Mouse (Mus musculus) spleen, adult 12 weeks (tissue): ENCODE data around the gene Pdzrn3.

ENCODE experiments used
- DNase-seq: peaks from one replicate; pipeline ENCODE4 v3.0.0; 2022; ENCODE audit warnings: low spot score

Pdzrn3 gene

GRCm38 (mm10) chr6:101327196-101327595, 50.5 kb downstream of the Pdzrn3 start:
- no peak for DNase-seq

GRCm38 (mm10) chr6:101325842-101326639, 51.7 kb downstream of the Pdzrn3 start:
- no peak for DNase-seq

GRCm38 (mm10) chr6:101322580-101322979, 55.1 kb downstream of the Pdzrn3 start:
- no peak for DNase-seq

- no peak for DNase-seq
Measured at GRCm38 (mm10) chr6:101320386-101320785, 57.3 kb downstream of the Pdzrn3 start.

- no peak for DNase-seq
Measured at GRCm38 (mm10) chr6:101319374-101319967, 58.2 kb downstream of the Pdzrn3 start.

GRCm38 (mm10) chr6:101318530-101318929, 59.2 kb downstream of the Pdzrn3 start:
- DNase-seq, result no peak

- DNase-seq, result no peak
Measured at GRCm38 (mm10) chr6:101311446-101311845, 66.3 kb downstream of the Pdzrn3 start.

GRCm38 (mm10) chr6:101310491-101310890, 67.2 kb downstream of the Pdzrn3 start:
- no peak for DNase-seq

GRCm38 (mm10) chr6:101307964-101308531, 69.6 kb downstream of the Pdzrn3 start:
- DNase-seq, result no peak

- no peak for DNase-seq
Measured at GRCm38 (mm10) chr6:101306834-101307233, 70.9 kb downstream of the Pdzrn3 start.

GRCm38 (mm10) chr6:101305543-101305942, 72.2 kb downstream of the Pdzrn3 start:
- DNase-seq, result no peak

GRCm38 (mm10) chr6:101303959-101304738, 73.5 kb downstream of the Pdzrn3 start:
- DNase-seq, result no peak

- DNase-seq, result no peak
Measured at GRCm38 (mm10) chr6:101303501-101303900, 74.2 kb downstream of the Pdzrn3 start.

- no peak for DNase-seq
Measured at GRCm38 (mm10) chr6:101301154-101301553, 76.5 kb downstream of the Pdzrn3 start.

- no peak for DNase-seq
Measured at GRCm38 (mm10) chr6:101299434-101299833, 78.3 kb downstream of the Pdzrn3 start.

GRCm38 (mm10) chr6:101297563-101298520, 79.9 kb downstream of the Pdzrn3 start:
- no peak for DNase-seq

- no peak for DNase-seq
Measured at GRCm38 (mm10) chr6:101296997-101297396, 80.7 kb downstream of the Pdzrn3 start.

GRCm38 (mm10) chr6:101296280-101296679, 81.4 kb downstream of the Pdzrn3 start:
- no peak for DNase-seq

- DNase-seq, result no peak
Measured at GRCm38 (mm10) chr6:101293036-101293572, 84.6 kb downstream of the Pdzrn3 start.

GRCm38 (mm10) chr6:101291944-101292343, 85.8 kb downstream of the Pdzrn3 start:
- DNase-seq, result no peak

GRCm38 (mm10) chr6:101290160-101290559, 87.5 kb downstream of the Pdzrn3 start:
- DNase-seq, result no peak
